Mouse (Mus musculus) gonadal fat pad, adult 2 months (tissue): ENCODE data around the gene Fam71e1. TPM values are rescaled to one million over a fixed set of nuclear protein-coding genes. Genes with fewer than 3 reads are reported as not detected.

Experiments used
- DNase-seq: peaks from one replicate; pipeline ENCODE4 v3.0.0-alpha.2; 2012; ENCODE audit warnings: low read depth
- polyA plus RNA-seq: library from polyadenylated mRNA; depleted of rRNA; stranded (reverse); fragments of >200 nt; gene quantifications from 2 replicates; pipeline ENCODE4 v1.2.3, GENCODE M21; 2012

Fam71e1 gene
- polyA plus RNA-seq, 1 experiment, result 21.1 TPM

DNA sequence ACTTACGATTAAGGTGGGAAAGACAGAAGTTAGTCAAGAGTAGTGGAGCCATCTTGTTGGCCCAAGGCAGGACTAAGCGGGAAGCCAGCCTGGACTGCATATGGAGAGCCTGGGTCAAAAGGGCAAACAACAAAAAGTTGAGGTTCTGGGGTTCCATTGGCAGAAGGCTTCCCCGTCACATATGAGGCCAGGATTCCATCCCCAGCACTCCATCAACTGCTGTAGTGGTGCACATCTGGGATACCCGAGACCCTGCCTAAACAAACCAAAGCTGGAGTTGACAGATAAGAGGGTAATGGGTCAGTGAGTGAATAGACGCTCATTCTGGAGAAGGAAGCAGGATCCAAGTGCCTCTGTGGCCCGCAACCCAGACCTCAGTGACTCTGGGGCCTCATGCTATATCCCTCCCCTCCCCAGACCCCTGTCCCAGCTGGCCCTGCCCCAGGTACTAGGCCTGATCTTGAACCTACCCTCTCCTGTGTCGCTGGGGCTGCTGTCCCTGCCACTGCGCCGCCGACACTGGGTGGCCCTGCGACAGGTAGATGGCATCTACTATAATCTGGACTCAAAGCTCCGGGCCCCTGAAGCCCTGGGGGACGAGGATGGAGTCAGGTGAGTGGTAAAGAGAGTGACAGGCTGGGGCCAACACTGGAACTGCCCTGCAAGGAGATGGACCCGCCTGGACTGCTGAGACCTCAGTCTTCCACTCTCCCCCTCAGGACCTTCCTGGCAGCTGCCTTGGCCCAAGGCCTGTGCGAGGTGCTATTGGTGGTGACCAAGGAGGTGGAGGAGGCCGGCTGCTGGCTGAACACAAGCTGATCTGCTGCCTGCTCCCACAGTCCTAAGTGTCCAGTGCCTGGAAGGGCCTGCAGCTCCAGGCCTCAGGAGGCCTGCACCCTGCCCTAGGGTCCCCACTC, 25.4 kb upstream of the Fam71e1 start:
- DNase-seq, result no peak

- DNase-seq, result no peak
These were observed 24.4 kb upstream of the Fam71e1 start for GRCm38 (mm10) chr7:44471880-44472557.

- DNase-seq, result no peak
These were observed 23.9 kb upstream of the Fam71e1 start for GRCm38 (mm10) chr7:44472558-44472885.

DNA sequence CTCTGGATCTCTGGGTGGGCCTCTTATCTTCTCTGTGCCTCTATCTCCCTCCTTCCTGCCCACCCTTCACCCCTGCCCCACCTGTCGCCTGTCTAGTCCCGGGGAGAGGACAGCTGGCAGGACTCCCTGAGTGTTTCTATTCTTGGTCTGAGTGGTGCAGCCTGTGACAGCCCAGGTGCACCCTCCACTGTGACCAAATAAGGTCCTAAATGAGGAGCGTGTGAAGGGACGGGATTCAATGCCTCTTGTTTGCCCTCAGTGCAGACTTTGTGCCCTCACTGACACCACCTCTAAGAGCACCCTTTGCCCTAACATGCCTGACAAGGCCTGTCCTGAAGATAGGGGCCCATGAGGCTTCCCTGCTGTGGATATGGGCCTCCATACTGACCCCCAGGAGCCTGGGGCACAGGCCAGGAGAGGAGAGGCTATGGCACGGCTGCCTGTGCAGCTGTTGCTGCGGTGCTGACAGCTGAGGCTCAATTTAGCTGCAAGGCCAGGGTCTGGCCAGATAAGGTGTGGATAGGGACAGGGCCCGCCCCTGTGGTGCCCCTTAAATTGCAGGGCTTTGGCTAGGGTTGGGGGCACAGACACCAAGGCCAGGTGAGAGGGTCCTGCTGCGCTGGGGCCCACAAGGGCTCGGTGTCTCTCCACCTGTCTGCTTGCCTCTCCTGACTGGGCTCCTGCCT, 23.3 kb upstream of the Fam71e1 start:
- DNase-seq, result no peak

- no peak for DNase-seq
These were observed 22.0 kb upstream of the Fam71e1 start for GRCm38 (mm10) chr7:44474419-44474818.

- no peak for DNase-seq
These were observed 21.3 kb upstream of the Fam71e1 start for GRCm38 (mm10) chr7:44475046-44475614.

DNA sequence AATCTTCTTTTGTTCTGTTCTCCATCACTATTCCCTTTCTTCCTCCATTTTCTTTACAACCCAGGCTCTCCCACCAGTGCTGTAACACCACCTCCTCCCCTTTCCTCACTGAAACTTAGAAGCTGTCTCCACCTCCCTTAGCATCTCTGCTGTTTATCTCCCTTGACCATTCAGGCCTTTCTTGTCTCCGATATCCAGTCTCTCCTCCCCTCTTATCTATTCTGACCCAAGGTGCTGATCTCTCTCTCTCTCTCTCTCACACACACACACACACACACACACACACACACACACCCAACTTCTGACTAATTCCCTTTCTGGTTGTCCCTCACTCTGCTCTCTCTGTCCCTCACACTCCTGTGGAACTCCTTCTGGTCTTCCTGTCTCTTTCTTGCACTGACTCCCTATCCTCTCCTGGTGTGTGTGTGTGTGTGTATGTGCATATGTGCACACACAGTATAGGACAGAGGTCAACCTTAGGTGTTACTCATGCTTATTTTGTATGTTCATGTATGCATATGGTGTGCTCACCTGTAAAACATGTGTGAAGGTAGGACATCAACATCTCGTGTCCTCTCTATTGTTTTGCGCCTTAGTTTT, 13.4 kb upstream of the Fam71e1 start:
- no peak for DNase-seq

- no peak for DNase-seq
These were observed 12.3 kb upstream of the Fam71e1 start for GRCm38 (mm10) chr7:44484109-44484508.

DNA sequence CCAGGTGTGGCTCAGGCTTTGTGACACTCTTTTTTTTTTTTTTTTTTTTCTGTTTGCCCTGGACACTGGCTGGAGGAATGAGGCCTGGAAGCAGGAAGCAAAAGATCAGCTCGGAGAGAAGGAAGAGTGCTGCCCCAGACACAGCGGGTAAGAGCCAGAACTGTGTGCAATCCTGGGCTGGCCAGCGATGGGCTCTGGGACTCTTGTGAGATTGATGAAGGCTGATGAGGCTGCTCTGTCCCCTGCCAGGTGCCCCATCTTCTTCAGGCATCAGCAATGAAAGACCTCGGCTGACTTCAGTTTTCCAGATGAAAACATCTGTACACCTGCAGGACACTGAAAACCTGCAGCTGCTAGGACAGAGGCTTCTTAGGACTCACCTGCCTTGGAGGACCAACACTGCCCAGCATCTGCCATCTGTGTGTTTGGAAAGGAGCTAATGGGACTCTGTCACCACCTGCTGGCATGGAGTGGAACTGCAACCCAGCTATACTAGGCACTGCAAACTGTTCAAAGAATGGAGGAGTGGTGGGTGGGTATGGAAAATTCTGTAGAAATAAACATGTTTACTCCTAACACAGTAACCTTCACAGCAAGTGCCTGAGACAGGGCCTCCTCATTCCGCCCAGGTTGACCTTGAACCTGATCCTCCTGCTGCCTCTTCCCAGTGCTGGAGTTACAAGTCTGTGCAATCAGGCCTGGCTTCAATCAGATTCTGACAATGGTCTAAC, 11.4 kb upstream of the Fam71e1 start:
- DNase-seq, result no peak

DNA sequence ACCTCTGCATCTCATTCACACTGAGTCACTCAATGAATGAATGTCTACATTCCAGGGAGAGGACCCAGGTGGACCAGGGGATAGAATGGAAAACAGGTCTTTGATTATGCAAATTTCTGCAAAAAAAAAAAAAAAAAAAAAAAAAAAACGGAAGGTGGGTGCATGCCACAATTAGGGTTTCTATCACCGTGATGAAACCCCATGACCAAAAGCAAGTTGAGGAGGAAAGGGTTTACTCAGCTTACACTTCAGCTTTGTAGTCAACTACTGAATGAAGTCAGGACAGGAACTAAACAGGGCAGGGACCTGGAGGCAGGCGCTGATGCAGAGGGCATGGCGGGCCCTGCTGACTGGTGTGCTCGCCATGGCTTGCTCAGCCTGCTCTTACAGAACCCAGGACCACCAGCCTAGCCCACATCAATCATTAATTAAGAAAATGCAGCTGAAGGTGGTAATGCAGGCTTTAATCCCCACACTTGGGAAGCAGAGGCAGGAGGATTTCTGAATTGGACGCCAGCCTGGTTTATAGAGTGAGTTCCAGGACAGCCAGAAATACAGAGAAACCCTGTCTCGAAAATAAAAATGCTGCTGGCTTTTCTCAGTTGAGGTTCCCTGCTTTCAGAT, 10.7 kb upstream of the Fam71e1 start:
- DNase-seq, result no peak

- no peak for DNase-seq
These were observed 9.3 kb upstream of the Fam71e1 start for GRCm38 (mm10) chr7:44486927-44487575.

DNA sequence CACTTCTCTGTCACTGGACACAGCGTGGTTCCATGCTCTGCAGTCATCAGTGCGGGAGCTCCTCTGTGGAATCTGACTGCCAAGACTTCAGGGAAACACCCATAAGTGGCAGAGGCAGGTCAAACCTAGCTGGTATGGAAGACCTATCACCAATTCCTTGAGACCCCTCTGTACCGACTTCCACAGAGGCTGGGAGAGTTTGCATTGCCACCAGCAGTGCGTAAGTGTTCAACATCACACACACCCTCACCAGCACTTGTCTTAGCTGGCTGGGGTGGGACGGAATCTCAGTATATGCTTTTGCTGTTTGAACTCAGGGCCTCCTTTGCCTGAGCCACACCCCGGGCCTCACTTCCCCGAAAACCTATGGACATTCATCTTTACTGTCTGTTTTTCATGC, 8.4 kb upstream of the Fam71e1 start:
- DNase-seq, result no peak

DNA sequence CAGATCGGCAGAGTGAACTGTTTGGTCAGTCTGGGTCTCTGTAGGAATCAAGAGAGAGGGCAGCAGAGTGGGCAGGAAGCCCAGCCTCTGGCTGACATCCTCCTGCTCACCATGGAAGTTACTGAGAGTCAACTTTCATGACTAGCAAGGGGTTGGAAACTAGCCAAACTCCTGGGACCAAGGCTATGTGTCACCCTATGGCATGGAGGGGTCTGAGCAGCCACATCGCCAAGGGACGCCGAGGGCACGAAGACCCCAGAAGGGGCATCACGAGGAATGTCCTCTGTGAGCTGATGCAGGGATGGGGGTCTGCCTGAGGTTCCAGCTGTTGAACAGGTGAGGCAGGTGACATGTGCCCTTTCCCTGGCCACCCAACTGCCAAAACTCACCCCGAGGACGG, 7.8 kb upstream of the Fam71e1 start:
- no peak for DNase-seq

DNA sequence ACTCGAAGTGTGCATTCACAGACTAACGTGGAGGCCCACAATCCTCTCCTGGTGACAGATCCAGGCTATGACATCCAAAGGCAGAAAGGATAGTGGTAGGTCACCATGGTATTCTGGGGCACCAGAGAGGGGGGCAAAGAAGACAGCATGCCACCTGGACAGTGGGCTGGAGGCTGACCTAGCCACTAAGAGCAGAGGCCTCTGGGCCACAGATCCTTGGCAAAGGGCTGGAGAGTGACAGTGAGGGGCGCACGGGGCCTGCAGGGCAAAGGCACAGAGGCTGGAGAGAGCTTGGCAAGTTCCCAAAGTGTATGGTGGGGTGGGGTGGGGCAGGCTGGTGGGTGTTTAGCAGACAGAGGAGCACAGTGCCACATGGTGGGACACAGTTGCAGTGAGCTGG, 6.1 kb upstream of the Fam71e1 start:
- DNase-seq, result no peak

- no peak for DNase-seq
These were observed 5.0 kb upstream of the Fam71e1 start for GRCm38 (mm10) chr7:44491391-44491790.

- no peak for DNase-seq
These were observed 4.1 kb upstream of the Fam71e1 start for GRCm38 (mm10) chr7:44492166-44492826.

DNA sequence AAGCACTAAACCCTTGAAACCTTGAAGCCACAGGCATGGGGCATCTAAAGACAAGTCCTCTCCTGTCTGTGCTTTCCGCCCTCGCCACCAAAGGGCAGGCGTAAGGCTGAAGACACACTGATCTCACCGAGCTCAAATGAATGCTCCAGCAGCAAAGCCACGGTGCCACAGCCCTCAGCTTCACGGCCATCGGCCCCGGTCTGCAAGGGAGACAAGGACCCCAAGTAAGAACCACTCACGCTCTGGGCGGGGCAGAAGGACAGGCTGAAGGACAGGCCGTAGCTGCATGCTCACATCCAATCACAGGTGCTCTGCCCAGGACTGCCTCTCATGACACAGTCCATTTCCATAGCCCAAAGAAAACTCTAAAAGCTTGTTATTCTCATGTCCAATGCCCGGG, 1.7 kb upstream of the Fam71e1 start:
- DNase-seq, result no peak

- no peak for DNase-seq
These were observed 1.3 kb upstream of the Fam71e1 start for GRCm38 (mm10) chr7:44495086-44495485.

- DNase-seq, result no peak
These were observed 359 bp downstream of the Fam71e1 start for GRCm38 (mm10) chr7:44496771-44497109.
